Comparison of ENCODE assay signal across 8 mouse cellular contexts in the genomic region with DNA sequence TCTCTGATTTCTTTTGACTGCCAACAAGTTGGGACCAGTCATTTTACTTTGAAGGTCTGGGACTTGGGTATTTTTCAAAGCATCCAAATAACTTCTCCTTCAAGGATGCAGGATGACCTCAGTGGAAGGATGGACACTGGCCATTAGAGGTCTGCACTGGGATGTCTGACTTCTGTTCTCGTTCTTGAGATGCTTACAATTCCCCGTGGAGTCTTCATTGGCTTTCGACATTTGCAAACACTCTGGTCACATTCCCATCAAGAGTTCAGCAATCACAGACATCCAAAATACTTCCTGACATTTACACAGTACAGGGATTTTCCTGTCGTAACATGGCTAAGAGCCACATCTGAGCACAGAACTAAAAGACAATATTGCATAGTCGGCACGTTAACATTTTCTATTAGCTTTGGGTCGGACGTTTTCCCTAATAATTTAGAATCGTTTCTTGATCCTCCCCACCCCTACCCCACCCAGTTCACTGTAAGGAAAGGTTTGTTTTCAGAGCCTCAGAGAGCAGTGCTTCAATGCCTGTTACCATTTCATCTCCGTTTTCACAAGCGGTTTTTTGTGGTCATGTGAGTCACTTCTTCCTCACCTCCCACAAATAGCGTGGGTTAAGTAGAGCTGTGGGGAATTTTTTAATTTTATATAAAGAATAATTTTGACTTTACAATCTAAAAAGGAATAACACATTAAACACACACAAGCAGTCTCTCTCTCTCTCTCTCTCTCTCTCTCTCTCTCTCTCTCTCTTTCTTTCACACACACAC. TPM values are rescaled to one million over a fixed set of nuclear protein-coding genes. Genes with fewer than 3 reads are reported as not detected.
DNase-seq lines count a peak whose midpoint lies in the region; ATAC-seq lines count a peak whose summit lies in the region.

No protein-coding gene starts in this region.

- peak; percentile 33; the same call in 1 of the 2 replicates for ATAC-seq in megakaryocyte, adult 5-6 weeks (ENCODE audit: poor library complexity, severe bottlenecking)

- intact Hi-C loops in left cerebral cortex, postnatal 4 days (cut with DNase I) = no loop called here

- peak; percentile 17 for DNase-seq in cerebellum, adult 9-10 months
- DNase-seq in cerebellum, postnatal 4 days (ENCODE audit: low spot score in 2 of 2) = no peak
- peak; percentile 39 to 54 for DNase-seq in left cerebral cortex, adult 18-20 months (ENCODE audit: low spot score in 2 of 2)
- DNase-seq in left cerebral cortex, postnatal 4 days = no peak
- DNase-seq in T-cell, adult 2 months (ENCODE audit: low spot score) = peak; percentile 47
- DNase-seq in embryo, embryonic 11 days = no peak
- no peak for DNase-seq in frontal cortex, postnatal 25 days (ENCODE audit: low spot score in 2 of 2)

RNA-seq across cellular contexts. Expression of gene Scel, which starts 44.3 kb away (rescaled TPM):
- 1 to 10 TPM; 1.4 to 2.1 TPM for total RNA-seq in left cerebral cortex, adult 18-20 months (2021)
- under 1 TPM; 0.46 to 0.56 TPM for total RNA-seq in left cerebral cortex, postnatal 4 days (2021)
- total RNA-seq in megakaryocyte, adult 5-6 weeks (2015) = 0.51 and 0.73 TPM in 2 replicates
- 0.62 and 1.7 TPM in 2 replicates for total RNA-seq in megakaryocyte, adult 5-6 weeks (2017)

Comparison
In these comparisons a context has a peak if more than half of its experiments do, and no peak if none do; other contexts are left out.
1. DNase-seq: peak in cerebellum, adult 9-10 months (single experiment), left cerebral cortex, adult 18-20 months (2 of 2) and T-cell, adult 2 months (single experiment); none in cerebellum, postnatal 4 days (0 of 2), left cerebral cortex, postnatal 4 days (single experiment), embryo, embryonic 11 days (single experiment) and frontal cortex, postnatal 25 days (0 of 2).